Mouse (Mus musculus): ENCODE measurements around the gene Prima1.

DNA sequence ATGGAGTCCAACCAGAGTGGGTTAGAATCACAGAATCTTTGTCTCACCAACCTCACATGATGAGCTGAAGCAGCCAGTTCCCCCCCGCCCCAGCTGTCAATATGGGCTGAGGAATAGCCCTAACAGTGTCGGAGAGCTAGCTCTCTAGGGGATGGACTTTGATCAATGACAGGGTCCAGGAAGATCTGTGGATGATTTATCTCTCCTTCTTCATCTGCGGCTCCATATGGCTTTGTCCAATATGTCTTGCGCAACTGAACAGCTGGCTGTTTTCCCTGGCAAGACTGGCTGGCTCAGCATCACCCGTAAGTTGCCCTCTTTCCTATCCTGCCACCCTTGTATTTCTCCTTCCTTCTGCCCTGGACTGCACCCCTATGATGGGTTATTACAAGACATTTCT is 9.2 kb upstream of the Prima1 start:
- TF ChIP-seq CTCF (IDR thresholded peaks at IDR 0.05; ENCODE audit: low read depth) (no peak), EP300 (IDR thresholded peaks at IDR 0.05; ENCODE audit: low read depth) (no peak)

Data from heart, postnatal 0 days (tissue).